Mouse (Mus musculus): ENCODE results near the gene Vmn1r33. TPM values are rescaled to one million over a fixed set of nuclear protein-coding genes. Genes with fewer than 3 reads are reported as not detected.
"Not testable (repeated sequence)": the region's sequence is repeated elsewhere in the genome, so short reads cannot be mapped to it uniquely, and the experiment has no call there.

Vmn1r33 gene
- not detected for total RNA-seq (2021)
- long read RNA-seq, experiment 1 = 0 reads
- long read RNA-seq, experiment 2 = 0 reads

GRCm38 (mm10) chr6:66618182-66618581 lies at the start of gene Vmn1r33:
Gene Vmn1r33 (minus strand): TSS chr6:66618282.
- not testable (repeated sequence) for DNase-seq

GRCm38 (mm10) chr6:66643779-66644178 lies 25.7 kb upstream of the Vmn1r33 start, which contains the start of gene Vmn1r34:
Gene Vmn1r34 (minus strand): TSS chr6:66643879.
- no peak for DNase-seq

- DNase-seq = no peak
Observed at GRCm38 (mm10) chr6:66595804-66596203, 22.3 kb downstream of the Vmn1r33 start.

Other genes with a start within 250 kb of the Vmn1r33 start
- 1 to 10 TPM; 7.6 to 7.7 TPM for gene Mad2l1, start 82.9 kb downstream of the Vmn1r33 start, total RNA-seq (2021)
- gene Vmn1r32, start 58.2 kb downstream of the Vmn1r33 start, total RNA-seq (2021) = not detected
- not detected for gene Vmn1r34, start 25.6 kb upstream of the Vmn1r33 start, total RNA-seq (2021)
- gene Vmn1r35, start 67.6 kb upstream of the Vmn1r33 start, total RNA-seq (2021) = not detected
- not detected for gene Vmn1r36, start 100.9 kb upstream of the Vmn1r33 start, total RNA-seq (2021)
- not detected for gene Vmn1r37, start 111.1 kb upstream of the Vmn1r33 start, total RNA-seq (2021)
- gene Vmn1r38, start 164.3 kb upstream of the Vmn1r33 start, total RNA-seq (2021) = not detected
- gene Vmn1r39, start 192.3 kb upstream of the Vmn1r33 start, total RNA-seq (2021) = not detected